Mouse (Mus musculus) liver, adult 2 months (tissue): ENCODE measurements around the gene Hnrnpd.

Experiments
- CTCF ChIP-seq: fragments of 200-500 bp; IDR thresholded peaks from 2 replicates; pipeline ENCODE4 v1.5.1; 2011; ENCODE audit warnings: low read depth, low read length, control low read depth
- POLR2A ChIP-seq: fragments of 200-500 bp; IDR thresholded peaks from 2 replicates; pipeline ENCODE4 v1.6.1; 2011; ENCODE audit warnings: low read length, control low read depth; ENCODE audit not compliant: insufficient read depth; ENCODE audit errors: extremely low read depth

GRCm38 (mm10) chr5:99952513-99952912 is 26.2 kb downstream of the Hnrnpd start:
- TF ChIP-seq POLR2A (no peak), CTCF (no peak)
